Mouse (Mus musculus) limb, embryonic 15.5 days (tissue): ENCODE data around the gene Vmn1r56. TPM values are rescaled to one million over a fixed set of nuclear protein-coding genes. Genes with fewer than 3 reads are reported as not detected.
"Not testable (repeated sequence)": the region's sequence is repeated elsewhere in the genome, so short reads cannot be mapped to it uniquely, and the experiment has no call there.

Experiments
- ATAC-seq: fragments of 200-750 bp; cut with Nextera tagmentation; 2 replicates; pipeline ENCODE4 v1.8.0; 2017; ENCODE audit warnings: low read depth, moderate TSS enrichment; ENCODE audit not compliant: insufficient number of reproducible peaks, low FRiP score, low TSS enrichment
- H3K27ac ChIP-seq: fragments of 300-500 bp; sonication (generic); 2 replicates; pipeline ENCODE4 v1.5.1; 2015; ENCODE audit warnings: moderate library complexity, mild to moderate bottlenecking, inconsistent platforms
- H3K27me3 ChIP-seq: fragments of 300-500 bp; sonication (generic); 2 replicates; pipeline ENCODE4 v1.6.1; 2015; ENCODE audit warnings: inconsistent platforms
- H3K36me3 ChIP-seq: fragments of 300-500 bp; sonication (generic); 2 replicates; pipeline ENCODE4 v1.6.1; 2015; ENCODE audit warnings: inconsistent platforms
- H3K4me1 ChIP-seq: fragments of 300-500 bp; sonication (generic); 2 replicates; pipeline ENCODE4 v1.6.1; 2015; ENCODE audit warnings: inconsistent platforms
- H3K4me2 ChIP-seq: fragments of 300-500 bp; sonication (generic); 2 replicates; pipeline ENCODE4 v1.6.1; 2015; ENCODE audit warnings: mild to moderate bottlenecking, inconsistent platforms
- H3K4me3 ChIP-seq: fragments of 300-500 bp; sonication (generic); 2 replicates; pipeline ENCODE4 v1.5.1; 2015; ENCODE audit warnings: mild to moderate bottlenecking, inconsistent platforms
- H3K9ac ChIP-seq: fragments of 300-500 bp; sonication (generic); 2 replicates; pipeline ENCODE4 v1.6.1; 2015; ENCODE audit warnings: inconsistent platforms
- H3K9me3 ChIP-seq: fragments of 300-500 bp; sonication (generic); 2 replicates; pipeline ENCODE4 v1.6.1; 2016; ENCODE audit warnings: inconsistent platforms
- WGBS: fragments of 180-500 bp; shearing (Covaris S2); methylation state at CpG from one replicate; pipeline ENCODE4 v1.1.7; 2015; 5-methylcytosine and 5-hydroxymethylcytosine counted together
- polyA plus RNA-seq: library from polyadenylated mRNA; unstranded; fragments of >200 nt; fragmentation: Nextera tagmentation; extraction: Ambion mirVana; gene quantifications from 2 replicates; pipeline ENCODE4 v1.2.1, GENCODE M21; 2015

The Vmn1r56 gene
- polyA plus RNA-seq, result not detected in 2 replicates

- not testable (repeated sequence) for ATAC-seq, H3K36me3 ChIP-seq, H3K4me3 ChIP-seq, H3K27ac ChIP-seq, H3K9ac ChIP-seq, H3K4me1 ChIP-seq, H3K4me2 ChIP-seq, H3K27me3 ChIP-seq, H3K9me3 ChIP-seq
Observed at GRCm38 (mm10) chr7:5196647-5197046, at the start of gene Vmn1r56. TSS of gene Vmn1r56 (minus strand) at chr7:5196747.

GRCm38 (mm10) chr7:5218193-5218592 lies 21.6 kb upstream of the Vmn1r56 start, which contains the start of gene Vmn1r57:
TSS of gene Vmn1r57 (plus strand) at chr7:5218493.
- not testable (repeated sequence) for H3K36me3 ChIP-seq, H3K4me1 ChIP-seq, H3K4me2 ChIP-seq, H3K9me3 ChIP-seq, H3K4me3 ChIP-seq, H3K27ac ChIP-seq, H3K9ac ChIP-seq, H3K27me3 ChIP-seq, ATAC-seq
- 73% methylated on average over 1 of the region's 1 CpGs for WGBS

- H3K4me3 ChIP-seq, H3K36me3 ChIP-seq, ATAC-seq, H3K27me3 ChIP-seq, H3K4me2 ChIP-seq, H3K27ac ChIP-seq, H3K9ac ChIP-seq, H3K9me3 ChIP-seq, H3K4me1 ChIP-seq: not testable (repeated sequence)
Observed at GRCm38 (mm10) chr7:5149570-5149969, 47.0 kb downstream of the Vmn1r56 start, which contains the start of gene Vmn1r55. TSS of gene Vmn1r55 (minus strand) at chr7:5149670.

Other genes starting within 250 kb of the Vmn1r56 start
- 0.73 and 0.74 TPM in 2 replicates for gene Sbk2, start 232.3 kb downstream of the Vmn1r56 start, polyA plus RNA-seq
- not detected in 2 replicates for gene Sbk3, start 225.6 kb downstream of the Vmn1r56 start, polyA plus RNA-seq
- gene Zfp579, start 200.6 kb downstream of the Vmn1r56 start, polyA plus RNA-seq, result 25.4 and 29.1 TPM in 2 replicates
- gene Zfp524, start 182.3 kb downstream of the Vmn1r56 start, polyA plus RNA-seq, result 14.5 and 15.0 TPM in 2 replicates
- gene Fiz1, start 182.1 kb downstream of the Vmn1r56 start, polyA plus RNA-seq, result 37.7 and 38.6 TPM in 2 replicates
- gene Gm44973, start 181.3 kb downstream of the Vmn1r56 start, polyA plus RNA-seq, result 1.7 TPM in 1 of 2 replicates, not detected in the other
- gene Zfp865, start 176.4 kb downstream of the Vmn1r56 start, polyA plus RNA-seq, result 4.9 and 6.3 TPM in 2 replicates
- gene Ccdc106, start 176.2 kb downstream of the Vmn1r56 start, polyA plus RNA-seq, result 31.0 and 37.3 TPM in 2 replicates
- gene 4632433K11Rik, start 162.6 kb downstream of the Vmn1r56 start, polyA plus RNA-seq, result not detected in 2 replicates
- gene Zfp784, start 158.3 kb downstream of the Vmn1r56 start, polyA plus RNA-seq, result 5.9 and 7.1 TPM in 2 replicates
- gene Zfp580, start 145.2 kb downstream of the Vmn1r56 start, polyA plus RNA-seq, result 32.0 and 33.8 TPM in 2 replicates
- gene U2af2, start 134.6 kb downstream of the Vmn1r56 start, polyA plus RNA-seq, result 103 and 117 TPM in 2 replicates
- gene Epn1, start 116.5 kb downstream of the Vmn1r56 start, polyA plus RNA-seq, result 59.8 and 63.0 TPM in 2 replicates
- gene Rfpl4, start 79.8 kb downstream of the Vmn1r56 start, polyA plus RNA-seq, result not detected in 2 replicates
- 0.59 and 0.63 TPM in 2 replicates for gene Rasl2-9, start 70.8 kb downstream of the Vmn1r56 start, polyA plus RNA-seq
- not detected in 2 replicates for gene Vmn1r55, start 47.1 kb downstream of the Vmn1r56 start, polyA plus RNA-seq
- gene Vmn1r57, start 21.7 kb upstream of the Vmn1r56 start, polyA plus RNA-seq, result not detected in 2 replicates
- gene Gm5065, start 153.8 kb upstream of the Vmn1r56 start, polyA plus RNA-seq, result not detected in 2 replicates
- not detected in 2 replicates for gene Nlrp2, start 154.3 kb upstream of the Vmn1r56 start, polyA plus RNA-seq
- gene Vmn1r58, start 216.6 kb upstream of the Vmn1r56 start, polyA plus RNA-seq, result not detected in 2 replicates